Mouse (Mus musculus) 416B (cell line): ENCODE measurements at regions not wholly inside any gene's neighbourhood (a gene's known extent, or its start where the extent isn't known, plus 50 kb on each side); places are given as distances from the start of the nearest gene placed in this dataset.

Experiments
- DNase-seq: peaks from one replicate; pipeline ENCODE4 v3.0.0; 2011; ENCODE audit warnings: low read depth

GRCm38 (mm10) chrX:52668679-52669078 lies 54.9 kb upstream of the Gpc3 start:
- no peak for DNase-seq

- no peak for DNase-seq
Observed at GRCm38 (mm10) chrX:52679045-52679444, 65.3 kb upstream of the Gpc3 start.

GRCm38 (mm10) chrX:52694392-52694791 lies 80.6 kb upstream of the Gpc3 start:
- peak; percentile 4 for DNase-seq

GRCm38 (mm10) chrX:52699615-52700014 lies 85.9 kb upstream of the Gpc3 start:
- DNase-seq = peak; percentile 6

- DNase-seq = peak; percentile 5
Observed at GRCm38 (mm10) chrX:52717495-52717894, 73.5 kb upstream of the Ccdc160 start.

GRCm38 (mm10) chrX:52738116-52738515 lies 52.9 kb upstream of the Ccdc160 start:
- DNase-seq = no peak
